Mouse (Mus musculus) heart, embryonic 11.5 days (tissue): ENCODE results near the gene Usp8. TPM values are rescaled to one million over a fixed set of nuclear protein-coding genes. Genes with fewer than 3 reads are reported as not detected.

Source experiments
- polyA plus RNA-seq: library from polyadenylated mRNA; unstranded; fragments of >200 nt; fragmentation: Nextera tagmentation; extraction: Ambion mirVana; gene quantifications from 2 replicates; pipeline ENCODE4 v1.2.1, GENCODE M21; 2014

Gene Usp8
- polyA plus RNA-seq, 1 experiment from 2014 or later: 34.3 TPM

Other genes with a start within 250 kb of the Usp8 start
- gene Atp8b4, start 206.7 kb upstream of the Usp8 start, polyA plus RNA-seq: 0.17 and 0.25 TPM in 2 replicates
- 0.42 and 1.4 TPM in 2 replicates for gene Slc27a2, start 154.9 kb upstream of the Usp8 start, polyA plus RNA-seq
- gene Hdc, start 88.0 kb upstream of the Usp8 start, polyA plus RNA-seq: 3.5 and 4.3 TPM in 2 replicates
- 40.4 and 41.9 TPM in 2 replicates for gene Gabpb1, start 31.0 kb upstream of the Usp8 start, polyA plus RNA-seq
- 2.1 and 3.3 TPM in 2 replicates for gene Usp50, start 76.1 kb downstream of the Usp8 start, polyA plus RNA-seq
- 39.4 and 49.9 TPM in 2 replicates for gene Trpm7, start 168.9 kb downstream of the Usp8 start, polyA plus RNA-seq
- gene Sppl2a, start 225.9 kb downstream of the Usp8 start, polyA plus RNA-seq: 32.1 and 36.4 TPM in 2 replicates